Mouse (Mus musculus) ovary, postnatal 36 days (tissue): Measurements from ENCODE around the gene Naa40.

Experiments
- DNase-seq: peaks from one replicate; pipeline ENCODE4 v3.0.0; 2022; ENCODE audit warnings: low spot score, mixed read lengths

The Naa40 gene

GRCm38 (mm10) chr19:7181496-7181895 lies 59.5 kb downstream of the Naa40 start:
- no peak for DNase-seq

GRCm38 (mm10) chr19:7180756-7181405 lies 60.1 kb downstream of the Naa40 start:
- no peak for DNase-seq

- no peak for DNase-seq
Measured at GRCm38 (mm10) chr19:7178841-7179452, 62.0 kb downstream of the Naa40 start.

DNA sequence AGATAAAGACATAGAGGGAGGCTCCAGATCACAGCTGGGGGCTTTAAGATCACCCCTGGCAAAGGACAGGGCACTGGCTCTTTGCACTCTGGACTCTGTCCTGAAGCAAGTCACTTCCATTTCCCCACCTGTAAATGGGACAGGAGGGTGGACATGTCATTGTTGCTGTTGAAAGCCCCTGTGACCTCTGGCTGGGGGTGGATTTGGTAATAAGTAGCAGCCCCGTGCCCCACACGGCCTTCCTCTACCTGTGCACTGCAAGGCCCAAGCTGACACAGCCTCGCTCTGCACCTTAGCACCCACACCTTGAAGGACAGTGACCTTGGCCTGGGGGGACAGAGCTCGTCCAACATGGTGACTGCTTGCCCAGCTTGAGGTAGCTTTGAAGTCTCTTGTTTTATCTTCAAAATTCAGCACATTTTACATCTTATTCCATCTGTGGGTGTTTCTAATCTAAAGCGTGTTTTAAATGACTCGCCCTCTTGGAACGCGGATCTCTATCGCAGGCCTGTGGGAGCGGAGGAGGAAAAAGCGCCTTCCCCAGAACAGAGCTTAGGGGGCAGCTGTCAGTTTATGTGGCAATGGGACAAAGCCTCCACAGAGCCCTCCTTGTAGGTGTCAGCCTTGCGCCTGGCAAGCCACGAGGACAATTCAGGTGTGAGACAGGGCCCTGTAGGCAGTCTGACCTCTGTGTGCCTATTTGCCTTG lies 63.0 kb downstream of the Naa40 start:
- DNase-seq, result no peak

DNA sequence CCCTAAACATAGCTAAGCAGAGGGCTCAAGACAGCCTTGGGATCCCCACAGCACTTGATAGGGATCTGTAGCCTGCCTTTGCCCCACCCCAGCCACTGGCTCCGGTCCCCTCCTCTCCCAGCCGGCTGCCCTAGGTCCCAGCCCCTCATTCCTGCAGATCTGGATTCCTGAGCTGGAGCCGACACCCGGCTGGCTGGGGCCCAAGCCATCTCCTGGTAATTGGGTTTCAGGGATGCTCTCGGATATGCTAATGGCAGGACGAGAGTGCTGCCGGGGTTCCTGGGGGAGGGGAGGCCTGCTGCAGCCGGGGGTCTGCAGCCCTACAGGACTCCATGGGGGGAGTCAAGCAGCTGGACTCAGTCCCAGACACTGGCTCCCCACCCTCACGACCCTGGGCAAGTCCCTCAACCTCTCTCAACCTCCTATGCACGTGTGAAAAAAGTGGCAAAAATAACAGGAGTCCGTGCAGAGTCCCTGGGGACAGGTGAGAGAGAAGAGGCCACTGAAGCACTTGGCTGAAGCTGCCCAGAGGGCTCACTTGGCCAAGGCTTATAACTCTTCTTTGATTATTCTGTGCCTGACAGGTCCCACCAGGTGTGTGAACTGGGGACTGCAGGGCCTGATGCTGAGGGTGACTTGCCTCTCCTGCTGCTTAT lies 64.8 kb downstream of the Naa40 start:
- DNase-seq, result no peak
